Mouse (Mus musculus) cortical plate, adult 2 months (tissue): ENCODE measurements around the gene Eif1b.

Experiments
- CTCF ChIP-seq: fragments of 200-500 bp; IDR thresholded peaks from 2 replicates; pipeline ENCODE4 v1.5.1; 2011; ENCODE audit warnings: mild to moderate bottlenecking, control low read depth, low read length; ENCODE audit not compliant: insufficient read depth; ENCODE audit errors: extremely low read depth
- POLR2A ChIP-seq: fragments of 200-500 bp; IDR thresholded peaks from 2 replicates; pipeline ENCODE4 v1.6.1; 2011; ENCODE audit warnings: mild to moderate bottlenecking, low read length, control low read depth; ENCODE audit not compliant: insufficient read depth; ENCODE audit errors: extremely low read depth

GRCm38 (mm10) chr9:120518946-120519345, 26.9 kb downstream of the Eif1b start:
- no peak for TF ChIP-seq POLR2A
- TF ChIP-seq CTCF = no peak
